Mouse (Mus musculus): ENCODE results near the gene Dnaaf2. TPM values are rescaled to one million over a fixed set of nuclear protein-coding genes. Genes with fewer than 3 reads are reported as not detected.
A peak's percentile ranks its signal among the peaks of the same experiment; 100 is the strongest.
"Not testable (repeated sequence)": the region's sequence is repeated elsewhere in the genome, so short reads cannot be mapped to it uniquely, and the experiment has no call there.

The Dnaaf2 gene
- polyA plus RNA-seq, 1 experiment, result 3.1 TPM

- Histone ChIP-seq H3K27ac (ENCODE audit: insufficient read depth, low read length) (peak within 1 kb of the TSS; percentile 82), H3K4me3 (ENCODE audit: insufficient read depth, low read length) (peak within 1 kb of the TSS; percentile 59), H3K4me1 (ENCODE audit: control insufficient read depth, insufficient read depth, low read length) (no peaks in the 10 kb centered on the region)
- TF ChIP-seq POLR2A (IDR thresholded peaks at IDR 0.05; ENCODE audit: extremely low read depth, insufficient read depth, low read length), result no peak
- no peak for TF ChIP-seq CTCF (IDR thresholded peaks at IDR 0.05; ENCODE audit: extremely low read depth, insufficient read depth, low read length)
These were observed 29.6 kb downstream of the Dnaaf2 start, which contains the start of gene Lrr1 for GRCm38 (mm10) chr12:69168461-69169106. Gene Lrr1 (plus strand): TSS chr12:69168814.

- no peaks in the 10 kb centered on the region for H3K4me1 ChIP-seq (ENCODE audit: control insufficient read depth, insufficient read depth, low read length)
- H3K4me3 ChIP-seq (ENCODE audit: insufficient read depth, low read length), result peak overlapping the region; percentile 59
- H3K27ac ChIP-seq (ENCODE audit: insufficient read depth, low read length), result no peak overlapping the region
- TF ChIP-seq POLR2A (IDR thresholded peaks at IDR 0.05; ENCODE audit: extremely low read depth, insufficient read depth, low read length) (no peak), CTCF (IDR thresholded peaks at IDR 0.05; ENCODE audit: extremely low read depth, insufficient read depth, low read length) (no peak)
These were observed 30.4 kb downstream of the Dnaaf2 start for GRCm38 (mm10) chr12:69167656-69168460.

DNA sequence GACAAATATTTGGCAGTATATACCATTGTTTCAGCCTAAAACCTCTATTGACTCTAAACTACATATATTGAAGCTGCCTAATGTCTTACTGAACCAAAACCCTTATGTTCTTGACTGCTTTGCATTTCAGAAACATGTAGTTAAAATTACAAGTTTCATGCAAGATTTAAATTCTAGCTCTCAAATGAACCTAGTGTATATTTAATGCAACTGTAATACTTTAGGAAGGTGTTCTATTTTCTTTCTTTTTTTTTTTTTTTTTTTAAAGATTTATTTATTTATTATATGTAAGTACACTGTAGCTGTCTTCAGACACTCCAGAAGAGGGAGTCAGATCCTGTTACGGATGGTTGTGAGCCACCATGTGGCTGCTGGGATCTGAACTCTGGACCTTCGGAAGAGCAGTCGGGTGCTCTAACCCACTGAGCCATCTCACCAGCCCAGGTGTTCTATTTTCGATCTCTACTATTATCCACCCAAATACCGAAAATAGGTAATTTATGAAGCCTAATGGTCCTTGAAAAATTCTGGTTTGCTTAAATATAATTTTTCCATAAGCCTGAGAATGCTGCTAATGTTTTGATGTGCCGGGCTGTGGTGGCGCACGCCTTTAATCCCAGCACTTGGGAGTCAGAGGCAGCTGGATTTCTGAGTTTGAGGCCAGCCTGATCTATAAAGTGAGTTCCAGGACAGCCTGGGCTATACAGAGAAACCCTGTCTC, 31.2 kb downstream of the Dnaaf2 start:
- not testable (repeated sequence) for H3K4me1 ChIP-seq (ENCODE audit: control insufficient read depth, insufficient read depth, low read length); H3K27ac ChIP-seq (ENCODE audit: insufficient read depth, low read length); H3K4me3 ChIP-seq (ENCODE audit: insufficient read depth, low read length)

DNA sequence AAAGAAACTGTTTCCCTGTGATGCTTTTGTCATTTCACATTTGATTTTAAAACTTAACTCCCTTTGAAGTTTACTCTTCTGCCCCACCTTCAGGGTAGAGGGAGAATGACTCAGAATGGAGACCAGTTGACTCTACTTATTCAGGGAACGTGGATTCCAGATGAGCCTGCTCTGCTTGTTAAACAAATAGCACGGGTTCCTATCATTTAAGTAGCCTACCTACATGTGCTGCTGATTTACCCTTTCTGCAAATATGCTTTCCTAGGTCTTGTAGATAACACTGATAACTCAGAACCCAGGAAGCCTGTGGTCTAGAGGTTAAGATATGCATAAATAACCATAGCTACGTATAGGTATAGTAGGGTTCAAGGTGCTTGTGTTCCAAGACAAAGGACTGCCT, 33.3 kb downstream of the Dnaaf2 start:
- no peak for TF ChIP-seq CTCF (IDR thresholded peaks at IDR 0.05; ENCODE audit: extremely low read depth, insufficient read depth, low read length)
- no peak for TF ChIP-seq POLR2A (IDR thresholded peaks at IDR 0.05; ENCODE audit: extremely low read depth, insufficient read depth, low read length)
- Histone ChIP-seq H3K4me3 (ENCODE audit: insufficient read depth, low read length) (no peak overlapping the region), H3K4me1 (ENCODE audit: control insufficient read depth, insufficient read depth, low read length) (no peaks in the 10 kb centered on the region)

GRCm38 (mm10) chr12:69163586-69163985, 34.6 kb downstream of the Dnaaf2 start:
- not testable (repeated sequence) for H3K4me3 ChIP-seq (ENCODE audit: insufficient read depth, low read length); H3K27ac ChIP-seq (ENCODE audit: insufficient read depth, low read length); H3K4me1 ChIP-seq (ENCODE audit: control insufficient read depth, insufficient read depth, low read length)

More for the DNA sequence above, 33.3 kb downstream of the Dnaaf2 start:
- H3K27ac ChIP-seq (ENCODE audit: insufficient read depth, low read length), result no peak overlapping the region

GRCm38 (mm10) chr12:69160677-69161076, 37.6 kb downstream of the Dnaaf2 start:
- not testable (repeated sequence) for H3K4me3 ChIP-seq (ENCODE audit: insufficient read depth, low read length); H3K4me1 ChIP-seq (ENCODE audit: control insufficient read depth, insufficient read depth, low read length); H3K27ac ChIP-seq (ENCODE audit: insufficient read depth, low read length)

GRCm38 (mm10) chr12:69159578-69159940, 38.7 kb downstream of the Dnaaf2 start:
- no peak overlapping the region for H3K27ac ChIP-seq (ENCODE audit: insufficient read depth, low read length)
- peaks cover 3% of the 10 kb centered on the region; the same call in 1 of the 2 replicates for H3K4me1 ChIP-seq (ENCODE audit: control insufficient read depth, insufficient read depth, low read length)
- TF ChIP-seq CTCF (IDR thresholded peaks at IDR 0.05; ENCODE audit: extremely low read depth, insufficient read depth, low read length) (no peak), POLR2A (IDR thresholded peaks at IDR 0.05; ENCODE audit: extremely low read depth, insufficient read depth, low read length) (no peak)
- no peak overlapping the region for H3K4me3 ChIP-seq (ENCODE audit: insufficient read depth, low read length)

GRCm38 (mm10) chr12:69158765-69159577, 39.3 kb downstream of the Dnaaf2 start, which contains the start of gene Rps29:
Gene Rps29 (minus strand): TSS chr12:69159186.
- H3K4me1 ChIP-seq (ENCODE audit: control insufficient read depth, insufficient read depth, low read length), result not testable (repeated sequence)
- H3K27ac ChIP-seq (ENCODE audit: insufficient read depth, low read length), result peak within 1 kb of the TSS; percentile 30
- H3K4me3 ChIP-seq (ENCODE audit: insufficient read depth, low read length), result peak within 1 kb of the TSS; percentile 69
- peak; percentile 94 for TF ChIP-seq POLR2A (IDR thresholded peaks at IDR 0.05; ENCODE audit: extremely low read depth, insufficient read depth, low read length)

- TF ChIP-seq POLR2A (IDR thresholded peaks at IDR 0.05; ENCODE audit: extremely low read depth, insufficient read depth, low read length), result no peak
- TF ChIP-seq CTCF (IDR thresholded peaks at IDR 0.05; ENCODE audit: extremely low read depth, insufficient read depth, low read length), result no peak
- Histone ChIP-seq H3K4me3 (ENCODE audit: insufficient read depth, low read length) (peak overlapping the region; percentile 69), H3K4me1 (ENCODE audit: control insufficient read depth, insufficient read depth, low read length) (peaks cover 3% of the 10 kb centered on the region; the same call in 1 of the 2 replicates), H3K27ac (ENCODE audit: insufficient read depth, low read length) (peak overlapping the region; percentile 30)
These were observed 39.9 kb downstream of the Dnaaf2 start for GRCm38 (mm10) chr12:69158366-69158764.
